Mouse (Mus musculus): ENCODE results near the gene Samhd1. TPM values are rescaled to one million over a fixed set of nuclear protein-coding genes. Genes with fewer than 3 reads are reported as not detected.

Samhd1 gene
- polyA plus RNA-seq, 1 experiment, result 8.8 TPM

- no peak for TF ChIP-seq GATA1 (IDR thresholded peaks at IDR 0.05; ENCODE audit: low read length)
These were observed 62.6 kb downstream of the Samhd1 start for GRCm38 (mm10) chr2:157072316-157072990.

DNA sequence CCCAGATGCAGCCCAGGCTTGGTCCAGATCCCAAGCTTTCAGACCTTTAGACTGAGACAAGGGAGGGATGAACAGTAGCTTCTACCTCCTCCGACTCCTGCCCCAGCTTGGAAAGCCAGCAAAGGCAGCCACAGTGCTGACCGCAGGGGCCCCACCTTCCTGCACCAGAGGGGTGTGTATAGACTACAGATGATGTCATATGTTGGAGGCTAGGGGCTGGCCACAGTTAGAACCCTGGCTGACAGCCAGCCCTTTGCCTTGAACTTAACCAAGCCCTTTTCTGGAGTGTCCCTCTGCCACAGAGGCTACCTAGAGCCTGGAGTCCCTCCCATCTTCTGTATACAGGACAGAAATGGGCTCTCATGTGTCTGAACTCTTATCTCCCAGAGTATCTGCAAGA, 63.5 kb downstream of the Samhd1 start:
- no peak for TF ChIP-seq GATA1 (IDR thresholded peaks at IDR 0.05; ENCODE audit: low read length)

GRCm38 (mm10) chr2:157070365-157070764, 64.7 kb downstream of the Samhd1 start:
- no peak for TF ChIP-seq GATA1 (IDR thresholded peaks at IDR 0.05; ENCODE audit: low read length)

GRCm38 (mm10) chr2:157069755-157070315, 65.2 kb downstream of the Samhd1 start:
- no peak for TF ChIP-seq GATA1 (IDR thresholded peaks at IDR 0.05; ENCODE audit: low read length)

DNA sequence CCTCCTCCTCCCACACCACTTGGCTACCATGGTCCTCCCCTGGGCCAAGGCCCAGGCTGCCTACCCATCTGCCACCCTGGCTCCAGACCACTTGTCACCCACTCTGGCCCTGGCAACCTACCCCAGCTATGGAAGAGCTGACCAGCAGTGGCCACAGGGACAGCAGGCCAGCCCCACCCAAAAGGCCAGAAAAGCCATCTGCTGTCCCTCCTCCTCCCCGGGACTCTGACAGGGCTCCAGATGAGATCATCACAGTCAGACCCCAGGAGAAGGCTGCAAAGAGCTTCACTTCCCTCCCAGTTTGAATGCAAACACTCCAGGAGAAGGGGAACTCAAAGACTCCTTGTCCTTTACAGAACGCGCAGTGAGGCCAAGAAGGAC, 65.7 kb downstream of the Samhd1 start:
- TF ChIP-seq GATA1 (IDR thresholded peaks at IDR 0.05; ENCODE audit: low read length), result no peak

GRCm38 (mm10) chr2:157068701-157069354, 66.2 kb downstream of the Samhd1 start:
- TF ChIP-seq GATA1 (IDR thresholded peaks at IDR 0.05; ENCODE audit: low read length), result no peak

DNA sequence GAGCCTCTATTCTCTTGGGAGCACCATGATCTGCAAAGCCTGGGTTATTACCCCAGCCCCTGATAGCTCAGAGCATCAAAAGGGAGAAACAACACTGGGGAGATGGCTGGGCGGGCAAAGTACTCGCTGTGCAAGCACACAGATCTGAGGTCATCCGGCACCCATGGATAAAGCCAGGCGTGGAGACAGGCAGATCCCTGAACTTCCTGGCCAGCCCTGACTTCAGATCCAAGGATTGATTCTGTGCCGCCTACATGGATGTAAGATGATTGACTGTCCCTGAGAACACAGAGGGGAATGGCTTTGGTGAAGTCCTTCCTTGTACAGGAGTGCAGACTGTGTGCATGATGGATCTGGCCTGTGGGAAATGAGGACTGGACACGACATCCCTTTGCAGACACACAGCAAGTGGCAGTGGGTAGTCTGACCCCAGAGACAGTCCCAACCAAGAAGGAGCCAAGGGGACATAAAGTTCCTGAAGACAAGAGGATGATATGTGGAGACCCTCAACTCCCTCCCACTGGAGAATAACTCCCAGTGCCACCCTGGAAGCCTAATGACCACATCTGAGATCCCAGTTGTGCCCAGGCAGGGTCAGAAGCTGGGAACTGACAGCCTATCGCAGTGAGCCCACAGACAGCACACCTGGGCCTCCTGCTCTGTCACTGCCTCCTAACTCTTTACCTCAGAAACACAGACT, 68.2 kb downstream of the Samhd1 start:
- TF ChIP-seq GATA1 (IDR thresholded peaks at IDR 0.05; ENCODE audit: low read length), result no peak

- TF ChIP-seq GATA1 (IDR thresholded peaks at IDR 0.05; ENCODE audit: low read length), result no peak
These were observed 69.2 kb downstream of the Samhd1 start for GRCm38 (mm10) chr2:157065879-157066226.

DNA sequence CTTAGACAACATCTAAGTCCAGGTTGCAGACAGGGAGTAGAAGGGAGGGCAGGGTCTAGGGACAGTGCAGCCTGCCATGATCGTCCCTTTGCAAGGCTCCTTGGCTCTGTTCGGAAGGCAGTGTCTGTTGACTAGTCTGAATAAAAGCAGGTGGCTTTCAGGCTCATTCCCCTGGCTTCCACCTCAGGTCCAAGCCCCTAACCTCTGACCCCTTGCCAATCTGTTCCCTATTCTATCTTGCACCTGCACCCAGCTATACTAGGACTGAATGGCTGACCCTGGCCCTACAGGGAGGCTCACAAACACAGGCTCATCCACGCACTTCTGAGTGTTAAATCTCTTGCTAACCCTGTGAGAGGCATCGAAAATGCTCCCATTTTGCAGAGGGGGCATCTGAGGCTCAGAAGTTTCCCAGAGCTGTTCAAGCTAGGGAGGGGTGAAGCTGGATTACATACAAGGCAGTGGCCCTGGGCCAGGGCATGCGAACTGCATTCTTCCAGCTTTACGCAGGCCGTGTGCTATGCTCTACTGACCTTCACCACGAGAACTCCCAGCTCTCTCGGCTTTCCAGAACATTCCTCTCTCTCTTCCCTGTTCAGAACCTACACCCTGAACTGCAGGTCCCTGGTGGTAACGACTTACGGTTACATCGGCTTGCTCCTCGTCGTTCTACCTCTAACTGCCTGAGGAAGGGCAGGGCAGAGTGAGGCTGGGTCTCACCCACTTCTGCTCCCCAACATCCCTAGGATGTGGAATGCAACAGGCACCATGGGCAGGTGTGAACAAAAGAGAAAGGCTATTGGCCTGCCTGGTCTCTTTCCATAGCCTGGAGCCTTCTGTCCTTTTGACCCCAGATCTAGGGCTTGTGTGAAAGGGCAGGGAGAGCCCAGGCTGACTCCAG, 69.8 kb downstream of the Samhd1 start:
- TF ChIP-seq GATA1 (IDR thresholded peaks at IDR 0.05; ENCODE audit: low read length), result no peak

GRCm38 (mm10) chr2:157064136-157064535, 70.9 kb downstream of the Samhd1 start:
- TF ChIP-seq GATA1 (IDR thresholded peaks at IDR 0.05; ENCODE audit: low read length), result no peak

GRCm38 (mm10) chr2:157063241-157063700, 71.8 kb downstream of the Samhd1 start:
- TF ChIP-seq GATA1 (IDR thresholded peaks at IDR 0.05; ENCODE audit: low read length), result no peak

GRCm38 (mm10) chr2:157060557-157061305, 74.3 kb downstream of the Samhd1 start:
- no peak for TF ChIP-seq GATA1 (IDR thresholded peaks at IDR 0.05; ENCODE audit: low read length)

- no peak for TF ChIP-seq GATA1 (IDR thresholded peaks at IDR 0.05; ENCODE audit: low read length)
These were observed 75.0 kb downstream of the Samhd1 start for GRCm38 (mm10) chr2:157060037-157060436.

DNA sequence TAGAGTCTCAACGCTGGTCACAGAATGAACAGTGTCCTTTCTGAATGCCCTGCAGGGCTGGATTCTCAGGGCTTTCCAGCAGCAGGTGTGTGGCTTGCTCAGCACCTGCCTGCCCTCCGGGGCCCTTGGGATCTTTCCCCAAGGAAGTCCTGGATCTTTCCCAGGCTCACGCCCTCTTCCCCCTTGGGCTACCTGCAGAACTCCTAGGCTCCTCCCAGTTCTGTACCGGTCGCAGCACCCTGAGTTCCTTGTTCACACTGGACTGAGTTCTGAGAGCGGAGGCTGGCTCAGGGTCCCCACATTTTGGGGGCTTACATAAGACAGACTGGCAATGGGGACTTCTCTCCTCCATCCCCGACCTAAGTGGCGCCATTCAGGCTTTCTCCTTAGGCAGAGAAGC, 75.9 kb downstream of the Samhd1 start:
- no peak for TF ChIP-seq GATA1 (IDR thresholded peaks at IDR 0.05; ENCODE audit: low read length)

Data from G1E-ER4 (cell line).